Mouse (Mus musculus) heart, postnatal 10 days (tissue): ENCODE data around the gene Ephb1. TPM values are rescaled to one million over a fixed set of nuclear protein-coding genes. Genes with fewer than 3 reads are reported as not detected.

Experiments used
- DNase-seq, 2 experiments: peaks; one replicate each; pipeline ENCODE4 v3.0.0; 2021
- intact Hi-C: fragments of 180-260 bp; cut with DNase I; formaldehyde crosslinking; loops from one replicate; pipeline ENCODE4 v1.15.1; 2025
- total RNA-seq, 2 experiments: library from RNA; stranded (reverse); gene quantifications; 2 replicates each; pipeline ENCODE4 v1.2.3; 2021

Ephb1 gene
- total RNA-seq, 2 experiments from 2014 or later, result 9.1 to 10.5 TPM

- DNase-seq, result no peak
- intact Hi-C loops, result no loop called here
Measured at GRCm38 (mm10) chr9:102261511-102261910, 93.0 kb downstream of the Ephb1 start.

- DNase-seq, result no peak
- intact Hi-C loops, result no loop called here
Measured at GRCm38 (mm10) chr9:102256407-102256806, 98.1 kb downstream of the Ephb1 start.

- DNase-seq, result no peak
- intact Hi-C loops, result no loop called here
Measured at GRCm38 (mm10) chr9:102255803-102256202, 98.7 kb downstream of the Ephb1 start.

GRCm38 (mm10) chr9:102249124-102249816 lies 105.2 kb downstream of the Ephb1 start:
- no peak for DNase-seq
- intact Hi-C loops, result no loop called here

DNA sequence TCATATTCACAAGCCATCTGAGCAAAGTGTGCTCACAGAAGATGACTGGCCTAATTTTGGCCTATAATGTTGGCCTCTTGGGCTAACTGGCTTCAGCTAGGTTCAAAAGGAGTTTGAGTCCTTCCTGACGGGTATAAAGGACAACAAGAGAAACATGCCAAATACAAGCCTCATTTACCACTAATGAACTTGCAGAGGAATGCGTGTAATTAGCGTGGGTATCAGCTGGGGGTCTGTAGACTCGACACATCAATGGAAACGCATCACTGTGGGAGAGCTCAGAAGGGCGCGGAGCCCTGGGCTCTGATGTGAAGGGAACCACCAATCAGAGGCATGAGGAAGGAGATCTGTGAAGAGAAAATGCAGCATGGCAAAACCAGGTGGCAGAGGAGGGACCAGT lies 108.9 kb downstream of the Ephb1 start:
- DNase-seq, result no peak

GRCm38 (mm10) chr9:102243296-102243695 lies 111.2 kb downstream of the Ephb1 start:
- no peak for DNase-seq
- intact Hi-C loops, result no loop called here

More for the DNA sequence above, 108.9 kb downstream of the Ephb1 start:
- intact Hi-C loops, result no loop called here

GRCm38 (mm10) chr9:102241546-102241945 lies 112.9 kb downstream of the Ephb1 start:
- DNase-seq, result no peak
- intact Hi-C loops, result no loop called here

GRCm38 (mm10) chr9:102240215-102240614 lies 114.3 kb downstream of the Ephb1 start:
- intact Hi-C loops, result no loop called here
- DNase-seq, result no peak

DNA sequence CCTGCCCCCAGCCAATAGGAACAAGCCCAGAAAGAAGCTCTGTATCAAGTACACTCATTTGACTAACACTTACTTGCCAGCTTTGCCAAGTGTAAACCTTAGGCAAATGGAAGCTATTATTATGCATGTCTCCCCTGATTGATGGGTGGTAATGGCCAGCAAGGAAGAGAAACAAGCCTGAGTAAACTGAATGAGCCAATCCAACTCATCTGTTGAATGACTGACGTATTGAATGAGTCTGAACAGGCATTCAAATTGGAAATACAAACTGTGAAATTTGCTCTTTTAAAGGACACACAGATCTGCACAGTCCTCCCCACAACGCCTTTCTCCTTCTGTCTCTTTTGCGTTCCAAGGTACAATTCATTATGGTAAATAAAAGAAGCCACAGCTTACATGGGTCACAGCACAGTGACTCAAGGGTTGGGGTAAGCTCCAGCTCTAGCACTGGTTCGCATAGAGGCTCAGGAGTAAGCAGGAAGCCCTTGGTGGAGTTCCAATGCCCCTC lies 119.0 kb downstream of the Ephb1 start:
- intact Hi-C loops, result loop anchor here (5.0 kb wide), 1 partner anchor 48 kb away; no protein-coding TSS in a partner anchor
- DNase-seq, result no peak

- intact Hi-C loops, result no loop called here
- DNase-seq, result no peak
Measured at GRCm38 (mm10) chr9:102231248-102231647, 123.2 kb downstream of the Ephb1 start.

- no peak for DNase-seq
- intact Hi-C loops, result no loop called here
Measured at GRCm38 (mm10) chr9:102216746-102217566, 137.5 kb downstream of the Ephb1 start.

DNA sequence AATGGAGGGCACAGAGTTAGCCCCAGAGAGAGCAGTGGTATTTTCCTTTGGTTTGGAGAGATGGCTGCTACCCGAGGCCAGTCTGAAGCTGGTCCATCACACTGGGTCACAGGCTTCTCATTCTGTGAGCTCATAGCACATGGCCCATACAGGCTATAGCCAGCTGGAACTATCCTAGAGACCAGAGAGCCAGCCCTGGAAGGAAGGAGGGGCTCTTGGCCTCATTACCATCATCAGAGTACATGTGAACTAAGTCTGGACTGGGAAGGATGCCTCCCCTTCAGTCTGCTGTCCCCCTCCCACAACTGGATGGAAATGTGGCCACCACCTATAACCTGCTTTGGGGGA lies 142.5 kb downstream of the Ephb1 start:
- intact Hi-C loops, result no loop called here
- no peak for DNase-seq

- no peak for DNase-seq
- intact Hi-C loops, result no loop called here
Measured at GRCm38 (mm10) chr9:102211296-102212035, 143.0 kb downstream of the Ephb1 start.

DNA sequence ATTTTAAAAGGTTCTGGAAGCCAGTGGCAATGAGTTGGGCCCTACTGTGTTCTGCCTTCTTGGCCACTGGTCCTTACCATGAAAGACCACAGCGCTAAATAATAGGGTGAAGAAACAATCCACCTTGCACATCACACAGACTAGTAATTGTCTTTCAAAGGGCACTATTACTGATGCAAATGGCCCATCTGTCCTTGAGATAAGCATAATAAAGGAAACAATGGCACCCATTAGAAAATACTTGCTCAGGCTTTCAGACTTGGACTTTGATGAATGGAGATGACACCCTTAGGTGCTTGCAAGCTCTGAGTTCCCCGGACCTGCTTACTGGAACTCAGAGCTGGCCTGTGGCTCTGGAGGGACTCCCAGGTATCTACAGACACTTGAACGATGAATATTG lies 149.0 kb downstream of the Ephb1 start:
- DNase-seq, result no peak
- intact Hi-C loops, result no loop called here

DNA sequence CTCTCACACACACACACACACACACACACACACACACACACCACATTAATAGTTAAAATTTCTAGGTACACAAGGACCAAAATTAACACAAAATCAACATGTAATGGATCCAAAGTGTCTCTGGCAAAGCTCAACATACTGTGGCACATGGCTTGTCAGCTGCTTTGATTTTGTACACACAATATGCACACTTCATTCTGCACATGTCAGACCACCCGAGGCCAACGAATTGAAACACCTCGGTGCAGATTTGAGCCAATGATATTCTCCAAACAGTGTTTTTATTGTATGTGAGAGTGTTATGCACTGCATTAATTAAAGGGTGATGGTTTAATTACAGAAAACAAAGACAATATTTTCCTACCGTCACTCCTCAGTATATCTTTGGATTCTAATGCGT lies 152.6 kb downstream of the Ephb1 start:
- intact Hi-C loops, result no loop called here
- DNase-seq, result no peak

GRCm38 (mm10) chr9:102196856-102197255 lies 157.6 kb downstream of the Ephb1 start:
- DNase-seq, result no peak
- intact Hi-C loops, result no loop called here

GRCm38 (mm10) chr9:102194063-102194462 lies 160.4 kb downstream of the Ephb1 start:
- peak in 1 of 2 experiments; percentile 9 for DNase-seq
- intact Hi-C loops, result no loop called here

- DNase-seq, result no peak
- intact Hi-C loops, result no loop called here
Measured at GRCm38 (mm10) chr9:102192724-102193685, 161.5 kb downstream of the Ephb1 start.

- intact Hi-C loops, result no loop called here
- DNase-seq, result no peak
Measured at GRCm38 (mm10) chr9:102190058-102190457, 164.4 kb downstream of the Ephb1 start.

DNA sequence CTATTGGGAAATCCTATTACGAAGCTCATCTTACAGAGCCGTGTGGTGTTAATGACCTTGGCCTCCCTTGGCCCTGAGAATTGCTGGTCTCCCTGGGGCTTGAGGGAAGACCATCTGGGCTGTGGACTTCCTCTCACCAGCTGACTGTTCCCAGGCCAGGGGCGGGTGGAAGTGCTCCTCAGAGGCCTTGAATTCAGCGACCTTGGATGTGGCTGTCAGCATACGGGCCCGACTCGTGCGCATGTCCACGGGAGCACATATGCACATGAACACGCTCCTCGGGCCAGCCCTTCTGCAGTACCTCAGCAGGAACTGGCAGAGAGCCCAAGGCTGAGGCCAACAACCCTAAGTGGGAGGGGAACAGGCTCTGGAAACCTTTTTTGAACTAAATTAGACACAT lies 165.1 kb downstream of the Ephb1 start:
- peak; percentile 48 to 55 for DNase-seq
- intact Hi-C loops, result loop anchor here (5.0 kb wide), 2 partner anchors 48 to 118 kb away; no protein-coding TSS in a partner anchor
